Mouse (Mus musculus): ENCODE data around the gene Cd248. TPM values are rescaled to one million over a fixed set of nuclear protein-coding genes. Genes with fewer than 3 reads are reported as not detected.
"Not testable (repeated sequence)": the region's sequence is repeated elsewhere in the genome, so short reads cannot be mapped to it uniquely, and the experiment has no call there.

Cd248 gene
- total RNA-seq, 4 experiments from 2014 or later = 6.8 to 9.3 (median 8.7) TPM

- no peak for DNase-seq (ENCODE audit: low spot score)
Measured at GRCm38 (mm10) chr19:5073518-5073917, 5.6 kb downstream of the Cd248 start.

- no peak for DNase-seq (ENCODE audit: low spot score)
Measured at GRCm38 (mm10) chr19:5079279-5079678, 11.4 kb downstream of the Cd248 start.

- DNase-seq (ENCODE audit: low spot score) = no peak
Measured at GRCm38 (mm10) chr19:5082005-5082404, 14.1 kb downstream of the Cd248 start.

GRCm38 (mm10) chr19:5082596-5082995 is 14.7 kb downstream of the Cd248 start:
- no peak for DNase-seq (ENCODE audit: low spot score)

GRCm38 (mm10) chr19:5083961-5084833 is 16.3 kb downstream of the Cd248 start:
- DNase-seq (ENCODE audit: low spot score) = no peak

GRCm38 (mm10) chr19:5084834-5085144 is 16.9 kb downstream of the Cd248 start:
- no peak for DNase-seq (ENCODE audit: low spot score)

GRCm38 (mm10) chr19:5085145-5085863 is 17.4 kb downstream of the Cd248 start, which contains the start of gene Tmem151a:
Gene Tmem151a, minus strand, starts transcription at chr19:5085531.
- no peak for DNase-seq (ENCODE audit: low spot score)

- DNase-seq (ENCODE audit: low spot score) = not testable (repeated sequence)
Measured at GRCm38 (mm10) chr19:5086533-5086932, 18.7 kb downstream of the Cd248 start.

GRCm38 (mm10) chr19:5087884-5088728 is 20.2 kb downstream of the Cd248 start, which contains the start of gene Yif1a:
Gene Yif1a, plus strand, starts transcription at chr19:5088538.
- DNase-seq (ENCODE audit: low spot score) = peak; percentile 98

GRCm38 (mm10) chr19:5089324-5089723 is 21.4 kb downstream of the Cd248 start:
- DNase-seq (ENCODE audit: low spot score) = no peak

GRCm38 (mm10) chr19:5092083-5092482 is 24.2 kb downstream of the Cd248 start:
- DNase-seq (ENCODE audit: low spot score) = no peak

GRCm38 (mm10) chr19:5093481-5094242 is 25.8 kb downstream of the Cd248 start:
- no peak for DNase-seq (ENCODE audit: low spot score)

GRCm38 (mm10) chr19:5094243-5094632 is 26.4 kb downstream of the Cd248 start:
- peak; percentile 80 for DNase-seq (ENCODE audit: low spot score)

GRCm38 (mm10) chr19:5094746-5095417 is 27.0 kb downstream of the Cd248 start:
- DNase-seq (ENCODE audit: low spot score) = no peak

- DNase-seq (ENCODE audit: low spot score) = no peak
Measured at GRCm38 (mm10) chr19:5095887-5096474, 28.1 kb downstream of the Cd248 start.

GRCm38 (mm10) chr19:5097521-5098362 is 29.9 kb downstream of the Cd248 start:
- DNase-seq (ENCODE audit: low spot score) = no peak

- DNase-seq (ENCODE audit: low spot score) = no peak
Measured at GRCm38 (mm10) chr19:5098363-5099143, 30.7 kb downstream of the Cd248 start, which contains the start of gene Cnih2. Gene Cnih2, minus strand, starts transcription at chr19:5098521.

GRCm38 (mm10) chr19:5106074-5106473 is 38.2 kb downstream of the Cd248 start:
- no peak for DNase-seq (ENCODE audit: low spot score)
